Mouse (Mus musculus) heart, embryonic 15.5 days (tissue): ENCODE data around the gene Cd248. TPM values are rescaled to one million over a fixed set of nuclear protein-coding genes. Genes with fewer than 3 reads are reported as not detected.
A peak's percentile ranks its signal among the peaks of the same experiment; 100 is the strongest.

Experiments
- ATAC-seq: fragments of 200-750 bp; cut with Nextera tagmentation; replicated peaks from 2 replicates; pipeline ENCODE4 v1.8.0; 2017; ENCODE audit warnings: low read depth, moderate TSS enrichment; ENCODE audit not compliant: insufficient number of reproducible peaks, insufficient read depth, low FRiP score
- H3K27ac ChIP-seq: fragments of 300-500 bp; sonication (generic); 2 replicates; pipeline ENCODE4 v1.5.1; 2015; ENCODE audit warnings: mild to moderate bottlenecking, inconsistent platforms
- H3K27me3 ChIP-seq: fragments of 300-500 bp; sonication (generic); 2 replicates; pipeline ENCODE4 v1.6.1; 2015; ENCODE audit warnings: inconsistent platforms
- H3K36me3 ChIP-seq: fragments of 300-500 bp; sonication (generic); 2 replicates; pipeline ENCODE4 v1.6.1; 2015; ENCODE audit warnings: mild to moderate bottlenecking, inconsistent platforms
- H3K4me1 ChIP-seq: fragments of 300-500 bp; sonication (generic); replicated peaks from 2 replicates; pipeline ENCODE4 v1.6.1; 2015; ENCODE audit warnings: inconsistent platforms
- H3K4me2 ChIP-seq: fragments of 300-500 bp; sonication (generic); 2 replicates; pipeline ENCODE4 v1.6.1; 2015; ENCODE audit warnings: inconsistent platforms, mild to moderate bottlenecking, moderate library complexity
- H3K4me3 ChIP-seq: fragments of 300-500 bp; sonication (generic); 2 replicates; pipeline ENCODE4 v1.5.1; 2015; ENCODE audit warnings: mild to moderate bottlenecking, inconsistent platforms
- H3K9ac ChIP-seq: fragments of 300-500 bp; sonication (generic); 2 replicates; pipeline ENCODE4 v1.6.1; 2015; ENCODE audit warnings: mild to moderate bottlenecking, inconsistent platforms
- H3K9me3 ChIP-seq: fragments of 300-500 bp; sonication (generic); replicated peaks from 2 replicates; pipeline ENCODE4 v1.6.1; 2016; ENCODE audit warnings: inconsistent platforms
- WGBS: fragments of 180-500 bp; shearing (Covaris S2); methylation state at CpG from one replicate; pipeline ENCODE4 v1.1.7; 2015; ENCODE audit warnings: mixed read lengths; 5-methylcytosine and 5-hydroxymethylcytosine counted together
- polyA plus RNA-seq: library from polyadenylated mRNA; unstranded; fragments of >200 nt; fragmentation: Nextera tagmentation; extraction: Ambion mirVana; gene quantifications from 2 replicates; pipeline ENCODE4 v1.2.1, GENCODE M21; 2015

The Cd248 gene
- polyA plus RNA-seq, 1 experiment from 2014 or later, result 18.1 TPM

DNA sequence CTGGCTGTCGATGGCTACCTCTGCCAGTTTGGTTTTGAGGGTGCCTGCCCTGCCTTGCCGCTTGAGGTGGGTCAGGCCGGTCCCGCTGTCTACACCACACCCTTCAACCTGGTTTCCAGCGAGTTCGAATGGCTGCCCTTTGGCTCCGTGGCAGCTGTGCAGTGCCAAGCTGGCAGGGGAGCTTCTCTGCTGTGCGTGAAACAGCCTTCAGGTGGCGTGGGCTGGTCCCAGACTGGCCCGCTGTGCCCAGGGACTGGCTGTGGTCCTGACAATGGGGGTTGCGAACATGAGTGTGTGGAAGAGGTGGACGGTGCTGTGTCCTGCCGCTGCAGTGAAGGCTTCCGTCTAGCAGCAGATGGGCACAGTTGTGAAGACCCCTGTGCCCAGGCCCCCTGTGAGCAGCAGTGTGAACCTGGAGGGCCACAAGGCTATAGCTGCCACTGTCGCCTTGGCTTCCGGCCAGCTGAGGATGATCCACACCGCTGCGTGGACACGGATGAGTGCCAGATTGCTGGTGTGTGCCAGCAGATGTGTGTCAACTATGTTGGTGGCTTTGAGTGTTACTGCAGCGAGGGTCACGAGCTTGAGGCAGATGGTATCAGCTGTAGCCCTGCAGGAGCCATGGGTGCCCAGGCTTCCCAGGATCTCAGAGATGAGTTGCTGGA, 824 bp downstream of the Cd248 start:
- H3K27ac ChIP-seq, result no peak overlapping the region
- peak overlapping the region; percentile 49 for H3K4me3 ChIP-seq
- H3K36me3 ChIP-seq, result no peaks in the 10 kb centered on the region
- peak overlapping the region; percentile 94 for H3K4me2 ChIP-seq
- WGBS, result 42% methylated on average over 21 of the region's 21 CpGs
- peaks cover 59% of the 10 kb centered on the region for H3K4me1 ChIP-seq
- no peak for ATAC-seq
- H3K9me3 ChIP-seq, result no peaks in the 10 kb centered on the region
- peak overlapping the region; percentile 56 for H3K9ac ChIP-seq
- peaks cover 31% of the 10 kb centered on the region for H3K27me3 ChIP-seq

DNA sequence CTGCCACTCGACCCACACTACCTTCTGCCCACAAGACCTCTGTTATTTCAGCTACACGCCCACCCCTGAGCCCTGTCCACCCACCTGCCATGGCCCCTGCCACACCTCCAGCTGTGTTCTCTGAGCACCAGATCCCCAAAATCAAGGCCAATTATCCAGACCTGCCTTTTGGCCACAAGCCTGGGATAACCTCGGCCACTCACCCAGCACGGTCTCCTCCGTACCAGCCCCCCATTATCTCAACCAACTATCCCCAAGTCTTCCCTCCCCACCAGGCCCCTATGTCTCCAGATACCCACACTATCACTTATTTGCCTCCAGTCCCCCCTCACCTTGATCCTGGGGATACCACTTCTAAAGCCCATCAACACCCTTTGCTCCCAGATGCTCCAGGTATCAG, 1.6 kb downstream of the Cd248 start:
- 84% methylated on average over 5 of the region's 5 CpGs for WGBS
- H3K9ac ChIP-seq, result no peak overlapping the region

DNA sequence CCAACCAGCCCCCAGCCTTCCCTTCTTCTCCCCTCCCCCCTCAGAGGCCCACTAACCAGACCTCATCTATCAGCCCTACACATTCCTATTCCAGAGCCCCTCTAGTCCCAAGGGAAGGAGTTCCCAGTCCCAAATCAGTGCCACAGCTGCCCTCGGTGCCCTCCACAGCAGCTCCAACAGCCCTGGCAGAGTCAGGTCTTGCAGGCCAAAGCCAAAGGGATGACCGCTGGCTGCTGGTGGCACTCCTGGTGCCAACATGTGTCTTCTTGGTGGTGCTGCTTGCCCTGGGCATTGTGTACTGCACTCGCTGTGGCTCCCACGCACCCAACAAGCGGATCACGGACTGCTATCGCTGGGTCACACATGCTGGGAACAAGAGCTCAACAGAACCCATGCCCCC, 2.1 kb downstream of the Cd248 start:
- Histone ChIP-seq H3K36me3 (no peaks in the 10 kb centered on the region), H3K9me3 (no peaks in the 10 kb centered on the region), H3K4me1 (peaks cover 58% of the 10 kb centered on the region), H3K4me2 (peak overlapping the region; percentile 94), H3K27me3 (peaks cover 39% of the 10 kb centered on the region), H3K4me3 (peak overlapping the region; percentile 17), H3K9ac (no peak overlapping the region), H3K27ac (no peak overlapping the region)
- 80% methylated on average over 7 of the region's 7 CpGs for WGBS
- no peak for ATAC-seq

More for the DNA sequence above, 1.6 kb downstream of the Cd248 start:
- Histone ChIP-seq H3K9me3 (no peaks in the 10 kb centered on the region), H3K4me2 (peak overlapping the region; percentile 94), H3K27ac (no peak overlapping the region), H3K4me1 (peaks cover 59% of the 10 kb centered on the region), H3K36me3 (no peaks in the 10 kb centered on the region), H3K27me3 (peaks cover 34% of the 10 kb centered on the region), H3K4me3 (peak overlapping the region; percentile 49; the same call in 1 of the 2 replicates)
- no peak for ATAC-seq

DNA sequence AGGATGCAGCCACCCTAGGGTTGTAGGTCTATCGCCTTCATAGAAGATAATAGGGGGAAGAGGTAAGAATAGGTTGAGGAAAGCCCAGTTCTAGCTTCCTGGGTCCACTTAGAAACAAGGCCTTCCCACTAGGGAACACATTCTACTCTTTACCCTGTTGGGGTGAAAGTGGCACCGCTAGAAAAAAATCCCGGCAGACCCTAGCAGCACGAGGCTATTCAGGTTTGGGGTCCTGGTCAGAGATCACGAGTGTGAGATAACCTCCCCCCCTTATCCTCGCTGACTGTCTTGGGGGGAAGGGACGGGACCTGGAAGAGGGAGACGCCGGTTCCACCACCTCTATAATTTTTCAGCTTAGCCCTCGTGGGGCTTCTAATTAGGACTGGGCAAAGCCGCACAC, 3.2 kb downstream of the Cd248 start:
- Histone ChIP-seq H3K27ac (peak overlapping the region; percentile 67), H3K4me3 (peak overlapping the region; percentile 51), H3K9ac (peak overlapping the region; percentile 34; the same call in 1 of the 2 replicates), H3K27me3 (peaks cover 39% of the 10 kb centered on the region), H3K9me3 (no peaks in the 10 kb centered on the region), H3K4me1 (peaks cover 53% of the 10 kb centered on the region), H3K36me3 (no peaks in the 10 kb centered on the region), H3K4me2 (peak overlapping the region; percentile 94)
- ATAC-seq, result no peak
- WGBS, result 18% methylated on average over 11 of the region's 11 CpGs

DNA sequence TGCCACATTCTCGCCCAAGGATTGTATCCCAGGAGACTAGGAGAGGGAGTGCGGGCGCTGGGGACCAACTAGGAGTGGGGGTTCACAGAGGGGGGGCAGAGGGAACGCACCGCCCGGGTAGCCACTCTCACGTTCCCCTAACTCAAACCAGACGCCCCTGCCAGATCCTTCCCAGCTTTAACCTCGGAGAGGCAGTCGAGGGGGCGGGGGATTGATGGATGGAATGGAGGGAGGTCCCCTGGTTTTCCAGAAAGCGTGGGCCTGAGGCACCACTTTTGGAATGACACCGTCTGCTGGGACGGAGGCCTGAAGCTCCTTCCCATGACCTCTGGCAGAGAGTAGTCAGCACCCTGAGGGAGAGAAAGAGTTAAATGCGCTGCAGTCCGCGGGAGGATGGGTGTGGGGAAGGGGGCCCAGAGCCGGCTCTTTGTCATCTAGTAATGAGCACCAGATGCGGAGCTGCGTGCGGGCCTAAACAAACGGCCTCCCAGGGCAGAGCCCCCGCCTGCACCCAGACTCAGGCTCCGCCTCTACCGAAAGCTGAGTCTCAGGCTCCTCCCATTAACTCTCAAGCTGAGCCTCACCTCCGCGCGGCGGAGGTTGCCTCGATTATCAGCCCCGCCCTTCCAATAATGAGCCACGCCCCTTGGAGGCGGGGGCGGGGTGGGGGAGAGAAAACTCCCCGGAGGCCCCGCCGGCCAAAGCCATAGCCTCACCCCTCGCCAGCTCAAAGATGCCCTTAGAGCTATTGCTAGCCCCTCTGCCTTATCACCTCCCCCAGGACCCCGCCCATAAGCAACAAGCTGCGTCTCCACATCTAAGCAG, 3.9 kb downstream of the Cd248 start:
- H3K4me2 ChIP-seq, result peak overlapping the region; percentile 94
- no peaks in the 10 kb centered on the region for H3K36me3 ChIP-seq
- ATAC-seq, result peak; percentile 65
- H3K4me1 ChIP-seq, result peaks cover 52% of the 10 kb centered on the region
- WGBS, result 3% methylated on average over 40 of the region's 40 CpGs
- no peaks in the 10 kb centered on the region for H3K9me3 ChIP-seq
- H3K27ac ChIP-seq, result peak overlapping the region; percentile 67
- H3K4me3 ChIP-seq, result peak overlapping the region; percentile 51
- H3K27me3 ChIP-seq, result peaks cover 39% of the 10 kb centered on the region
- peak overlapping the region; percentile 34 for H3K9ac ChIP-seq

DNA sequence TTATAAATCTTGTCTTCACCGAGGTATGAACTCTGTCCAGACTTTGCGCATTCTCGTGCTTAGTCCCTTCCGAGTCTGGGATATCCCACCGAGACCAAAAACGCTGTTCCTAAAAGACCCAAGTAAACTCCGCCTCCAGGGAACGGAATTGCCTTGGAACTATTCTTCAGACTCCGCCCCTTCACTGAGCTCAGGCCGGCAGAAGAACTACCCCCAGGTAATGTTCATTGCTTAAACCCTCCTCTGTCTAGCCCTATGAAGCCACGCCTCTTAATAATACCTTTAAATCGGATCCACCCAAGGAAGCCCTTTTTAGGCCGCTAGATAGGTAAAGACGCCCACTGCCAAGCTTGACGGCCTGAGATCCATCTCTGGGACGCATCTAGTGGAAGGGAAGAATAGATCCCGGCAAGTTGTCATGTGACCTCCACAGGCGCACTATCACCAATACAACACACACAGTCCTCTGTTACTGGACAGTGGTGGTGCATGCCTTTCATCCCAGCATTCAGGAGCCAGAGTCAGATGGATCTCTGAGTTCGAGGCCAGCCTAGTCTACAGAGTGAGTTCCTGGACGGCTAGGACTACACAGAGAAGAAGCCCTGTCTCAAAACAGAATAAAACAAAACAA, 4.6 kb downstream of the Cd248 start:
- peaks cover 45% of the 10 kb centered on the region for H3K4me1 ChIP-seq
- H3K36me3 ChIP-seq, result no peaks in the 10 kb centered on the region
- H3K4me3 ChIP-seq, result peak overlapping the region; percentile 51
- H3K4me2 ChIP-seq, result peak overlapping the region; percentile 94
- H3K9ac ChIP-seq, result 0 out of 2 replicates have a peak overlapping the region, but pooled peaks have one; percentile 34
- WGBS, result 2% methylated on average over 20 of the region's 20 CpGs
- H3K9me3 ChIP-seq, result no peaks in the 10 kb centered on the region
- H3K27ac ChIP-seq, result peak overlapping the region; percentile 67; the same call in 1 of the 2 replicates
- ATAC-seq, result no peak
- peaks cover 39% of the 10 kb centered on the region for H3K27me3 ChIP-seq

DNA sequence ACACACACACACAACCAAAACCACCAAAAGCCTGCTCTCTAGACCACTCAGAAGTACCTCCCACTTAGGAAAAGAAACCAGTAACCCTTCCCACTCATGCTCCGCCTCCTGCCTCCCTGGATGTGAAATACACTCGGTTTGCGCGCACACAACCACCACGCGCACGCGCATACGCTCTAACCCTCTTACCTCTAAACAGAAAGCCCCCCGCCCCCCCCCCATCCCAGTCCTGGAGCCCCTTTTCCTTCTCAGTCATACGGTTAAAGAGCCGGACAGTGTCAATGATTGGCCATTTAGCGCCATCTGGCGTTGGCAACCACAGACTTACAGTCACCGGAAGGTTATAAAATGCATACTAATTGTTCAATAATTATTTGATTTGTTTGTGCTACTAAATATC, 5.2 kb downstream of the Cd248 start:
- Histone ChIP-seq H3K4me2 (peak overlapping the region; percentile 94), H3K27ac (peak overlapping the region; percentile 67; the same call in 1 of the 2 replicates), H3K27me3 (peaks cover 39% of the 10 kb centered on the region), H3K9me3 (no peaks in the 10 kb centered on the region), H3K9ac (no peak overlapping the region), H3K4me1 (peaks cover 40% of the 10 kb centered on the region), H3K36me3 (no peaks in the 10 kb centered on the region), H3K4me3 (peak overlapping the region; percentile 51)
- 1% methylated on average over 15 of the region's 15 CpGs for WGBS
- no peak for ATAC-seq

DNA sequence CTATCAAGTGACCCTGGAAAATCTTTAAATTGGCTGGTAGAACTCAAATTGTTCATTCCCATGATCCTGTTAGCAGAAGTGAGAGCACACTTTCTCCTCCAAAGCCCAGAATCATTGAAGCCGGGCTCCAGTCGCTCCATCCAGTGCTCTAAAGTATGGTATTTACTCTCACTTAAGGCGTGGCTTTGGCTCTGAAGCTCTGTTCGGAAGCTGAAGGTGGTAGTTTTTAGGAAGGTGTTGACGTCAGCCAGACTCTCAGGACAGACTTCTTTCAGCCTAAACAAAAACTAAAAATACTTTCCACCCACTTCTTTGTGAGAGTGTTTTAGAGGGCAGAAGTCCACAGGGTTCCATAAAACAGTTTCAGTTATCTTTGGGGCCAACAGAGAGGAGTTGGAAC, 5.6 kb downstream of the Cd248 start:
- Histone ChIP-seq H3K27me3 (peaks cover 41% of the 10 kb centered on the region), H3K9ac (no peak overlapping the region), H3K4me3 (no peak overlapping the region; the same call in 1 of the 2 replicates), H3K4me2 (no peak overlapping the region), H3K9me3 (no peaks in the 10 kb centered on the region), H3K4me1 (peaks cover 35% of the 10 kb centered on the region), H3K36me3 (no peaks in the 10 kb centered on the region), H3K27ac (no peak overlapping the region)
- WGBS, result 33% methylated on average over 5 of the region's 5 CpGs
- ATAC-seq, result no peak

DNA sequence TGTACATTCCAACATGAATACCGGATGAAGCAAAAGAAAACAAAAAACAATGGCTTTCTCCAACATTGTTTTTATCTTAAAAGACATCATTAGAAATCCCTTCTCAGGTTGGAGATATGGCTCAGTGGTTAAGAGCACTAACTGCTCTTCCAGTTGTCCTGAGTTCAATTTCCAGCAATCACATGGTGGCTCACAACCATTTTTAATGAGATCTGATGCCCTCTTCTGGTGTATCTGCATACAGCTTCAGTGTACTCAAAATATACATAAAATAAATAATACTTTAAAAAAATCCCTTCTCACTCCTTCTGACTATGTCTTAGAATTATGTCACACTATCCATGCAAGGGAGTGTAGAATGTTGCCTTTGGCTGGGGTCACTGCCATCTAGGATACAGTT, 11.4 kb downstream of the Cd248 start:
- peaks cover 62% of the 10 kb centered on the region for H3K27me3 ChIP-seq
- 85% methylated on average over 1 of the region's 1 CpGs for WGBS
- no peaks in the 10 kb centered on the region for H3K4me1 ChIP-seq
- no peak for ATAC-seq
- H3K27ac ChIP-seq, result no peak overlapping the region
- H3K9ac ChIP-seq, result no peak overlapping the region
- H3K36me3 ChIP-seq, result no peaks in the 10 kb centered on the region
- H3K4me2 ChIP-seq, result no peak overlapping the region
- no peak overlapping the region for H3K4me3 ChIP-seq
- H3K9me3 ChIP-seq, result no peaks in the 10 kb centered on the region

DNA sequence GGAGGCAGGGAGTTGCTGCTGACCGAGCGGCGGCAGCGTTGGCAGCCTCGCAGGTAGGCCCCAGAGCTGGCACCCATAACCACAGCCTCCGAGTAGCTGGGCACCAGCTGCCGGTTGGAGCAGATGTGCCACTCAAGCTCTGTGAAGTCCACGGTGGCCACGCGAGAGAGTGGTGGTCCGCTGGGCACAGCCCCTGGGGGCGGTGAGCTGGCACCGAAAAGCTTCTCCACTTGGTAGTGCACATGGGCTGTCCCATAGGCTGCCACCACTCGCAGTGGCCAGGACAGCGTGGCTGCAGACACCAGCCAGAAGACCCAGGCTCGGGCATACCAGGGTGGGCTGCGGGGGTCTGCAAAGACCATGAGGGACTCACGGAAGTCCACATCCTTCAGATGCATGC, 14.1 kb downstream of the Cd248 start:
- H3K4me2 ChIP-seq, result no peak overlapping the region
- 64% methylated on average over 18 of the region's 18 CpGs for WGBS
- no peaks in the 10 kb centered on the region for H3K9me3 ChIP-seq
- H3K9ac ChIP-seq, result no peak overlapping the region
- H3K27ac ChIP-seq, result no peak overlapping the region
- ATAC-seq, result no peak
- H3K4me3 ChIP-seq, result no peak overlapping the region
- H3K4me1 ChIP-seq, result peaks cover 13% of the 10 kb centered on the region
- H3K36me3 ChIP-seq, result no peaks in the 10 kb centered on the region
- peaks cover 78% of the 10 kb centered on the region for H3K27me3 ChIP-seq

DNA sequence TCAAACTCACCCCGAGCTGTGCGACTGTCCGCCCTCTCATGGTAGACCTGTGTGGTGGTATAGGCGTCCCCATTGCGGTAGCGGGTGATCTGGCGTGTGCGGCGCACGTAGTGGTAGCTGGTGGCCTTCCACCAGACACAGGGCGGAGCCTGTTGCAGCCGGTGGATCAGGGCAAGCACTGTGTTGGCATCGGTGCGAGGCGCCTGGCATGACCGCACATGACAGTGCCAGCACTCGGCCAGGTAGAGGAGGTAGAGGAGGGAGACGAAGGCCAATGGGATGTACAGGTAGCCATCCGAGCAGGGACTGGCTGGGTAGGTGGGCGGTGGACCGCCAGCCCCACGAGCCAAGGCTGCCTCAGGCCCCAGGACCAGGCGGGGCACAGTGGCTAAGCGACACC, 14.7 kb downstream of the Cd248 start:
- Histone ChIP-seq H3K4me3 (no peak overlapping the region), H3K27ac (no peak overlapping the region), H3K9me3 (no peaks in the 10 kb centered on the region), H3K9ac (no peak overlapping the region), H3K27me3 (peaks cover 78% of the 10 kb centered on the region), H3K4me2 (no peak overlapping the region), H3K36me3 (no peaks in the 10 kb centered on the region), H3K4me1 (peaks cover 18% of the 10 kb centered on the region)
- WGBS, result 64% methylated on average over 24 of the region's 24 CpGs
- no peak for ATAC-seq
